Mouse (Mus musculus): ENCODE results near the gene Ipmk. TPM values are rescaled to one million over a fixed set of nuclear protein-coding genes. Genes with fewer than 3 reads are reported as not detected.

Ipmk gene
- polyA plus RNA-seq, 1 experiment from 2014 or later, result 21.0 TPM

GRCm38 (mm10) chr10:71329295-71329694 is 18.3 kb upstream of the Ipmk start:
- H3K27ac ChIP-seq (replicated peaks; ENCODE audit: low read depth, low read length), result no peak overlapping the region
- no peak for DNase-seq (ENCODE audit: low spot score)
- no peak overlapping the region for H3K4me3 ChIP-seq (ENCODE audit: low read depth, low read length)
- WGBS, result 90% methylated on average over 6 of the region's 6 CpGs
- ATAC-seq (replicated peaks; ENCODE audit: insufficient number of reproducible peaks, low FRiP score, low TSS enrichment, low read depth), result no peak
- H3K9me3 ChIP-seq (replicated peaks; ENCODE audit: control insufficient read depth, low read length), result no peaks in the 10 kb centered on the region
- no peaks in the 10 kb centered on the region for H3K4me1 ChIP-seq (ENCODE audit: control insufficient read depth, insufficient read depth, low read length)
- no peak overlapping the region for H3K9ac ChIP-seq (replicated peaks; ENCODE audit: low read length)
- no peaks in the 10 kb centered on the region for H3K36me3 ChIP-seq (replicated peaks; ENCODE audit: control insufficient read depth, insufficient read depth, low read depth, low read length)
- H3K27me3 ChIP-seq (ENCODE audit: control insufficient read depth, insufficient read depth, low read length), result no peaks in the 10 kb centered on the region
- H3K4me2 ChIP-seq (ENCODE audit: low read depth, low read length), result no peak overlapping the region

- Histone ChIP-seq H3K27ac (replicated peaks; ENCODE audit: low read depth, low read length) (no peak overlapping the region), H3K4me2 (ENCODE audit: low read depth, low read length) (no peak overlapping the region), H3K9me3 (replicated peaks; ENCODE audit: control insufficient read depth, low read length) (no peaks in the 10 kb centered on the region), H3K9ac (replicated peaks; ENCODE audit: low read length) (no peak overlapping the region), H3K4me3 (ENCODE audit: low read depth, low read length) (no peak overlapping the region), H3K27me3 (ENCODE audit: control insufficient read depth, insufficient read depth, low read length) (no peaks in the 10 kb centered on the region), H3K36me3 (replicated peaks; ENCODE audit: control insufficient read depth, insufficient read depth, low read depth, low read length) (no peaks in the 10 kb centered on the region), H3K4me1 (ENCODE audit: control insufficient read depth, insufficient read depth, low read length) (no peaks in the 10 kb centered on the region)
- WGBS, result 93% methylated on average over 12 of the region's 12 CpGs
- DNase-seq (ENCODE audit: low spot score), result no peak
- ATAC-seq (replicated peaks; ENCODE audit: insufficient number of reproducible peaks, low FRiP score, low TSS enrichment, low read depth), result no peak
These were observed 17.5 kb upstream of the Ipmk start for GRCm38 (mm10) chr10:71330070-71330469.

- no peak for DNase-seq (ENCODE audit: low spot score)
- Histone ChIP-seq H3K27me3 (ENCODE audit: control insufficient read depth, insufficient read depth, low read length) (no peaks in the 10 kb centered on the region), H3K9ac (replicated peaks; ENCODE audit: low read length) (no peak overlapping the region), H3K36me3 (replicated peaks; ENCODE audit: control insufficient read depth, insufficient read depth, low read depth, low read length) (no peaks in the 10 kb centered on the region), H3K4me1 (ENCODE audit: control insufficient read depth, insufficient read depth, low read length) (no peaks in the 10 kb centered on the region), H3K4me2 (ENCODE audit: low read depth, low read length) (no peak overlapping the region), H3K27ac (replicated peaks; ENCODE audit: low read depth, low read length) (no peak overlapping the region), H3K9me3 (replicated peaks; ENCODE audit: control insufficient read depth, low read length) (no peaks in the 10 kb centered on the region), H3K4me3 (ENCODE audit: low read depth, low read length) (no peak overlapping the region)
- 92% methylated on average over 7 of the region's 7 CpGs for WGBS
- ATAC-seq (replicated peaks; ENCODE audit: insufficient number of reproducible peaks, low FRiP score, low TSS enrichment, low read depth), result no peak
These were observed 15.7 kb upstream of the Ipmk start for GRCm38 (mm10) chr10:71331908-71332307.

GRCm38 (mm10) chr10:71332376-71332775 is 15.2 kb upstream of the Ipmk start:
- ATAC-seq (replicated peaks; ENCODE audit: insufficient number of reproducible peaks, low FRiP score, low TSS enrichment, low read depth) (no peak), DNase-seq (ENCODE audit: low spot score) (no peak)
- Histone ChIP-seq H3K27ac (replicated peaks; ENCODE audit: low read depth, low read length) (no peak overlapping the region), H3K4me1 (ENCODE audit: control insufficient read depth, insufficient read depth, low read length) (no peaks in the 10 kb centered on the region), H3K4me2 (ENCODE audit: low read depth, low read length) (no peak overlapping the region), H3K27me3 (ENCODE audit: control insufficient read depth, insufficient read depth, low read length) (no peaks in the 10 kb centered on the region), H3K9ac (replicated peaks; ENCODE audit: low read length) (no peak overlapping the region), H3K4me3 (ENCODE audit: low read depth, low read length) (no peak overlapping the region), H3K36me3 (replicated peaks; ENCODE audit: control insufficient read depth, insufficient read depth, low read depth, low read length) (no peaks in the 10 kb centered on the region), H3K9me3 (replicated peaks; ENCODE audit: control insufficient read depth, low read length) (no peaks in the 10 kb centered on the region)
- WGBS, result 91% methylated on average over 4 of the region's 4 CpGs

- Histone ChIP-seq H3K27me3 (ENCODE audit: control insufficient read depth, insufficient read depth, low read length) (no peaks in the 10 kb centered on the region), H3K4me3 (ENCODE audit: low read depth, low read length) (no peak overlapping the region), H3K9ac (replicated peaks; ENCODE audit: low read length) (no peak overlapping the region), H3K27ac (replicated peaks; ENCODE audit: low read depth, low read length) (no peak overlapping the region), H3K4me2 (ENCODE audit: low read depth, low read length) (no peak overlapping the region), H3K36me3 (replicated peaks; ENCODE audit: control insufficient read depth, insufficient read depth, low read depth, low read length) (no peaks in the 10 kb centered on the region), H3K9me3 (replicated peaks; ENCODE audit: control insufficient read depth, low read length) (no peaks in the 10 kb centered on the region), H3K4me1 (ENCODE audit: control insufficient read depth, insufficient read depth, low read length) (no peaks in the 10 kb centered on the region)
- DNase-seq (ENCODE audit: low spot score) (no peak), ATAC-seq (replicated peaks; ENCODE audit: insufficient number of reproducible peaks, low FRiP score, low TSS enrichment, low read depth) (no peak)
- 92% methylated on average over 9 of the region's 9 CpGs for WGBS
These were observed 14.7 kb upstream of the Ipmk start for GRCm38 (mm10) chr10:71332859-71333258.

- Histone ChIP-seq H3K9ac (replicated peaks; ENCODE audit: low read length) (no peak overlapping the region), H3K27ac (replicated peaks; ENCODE audit: low read depth, low read length) (no peak overlapping the region), H3K9me3 (replicated peaks; ENCODE audit: control insufficient read depth, low read length) (no peaks in the 10 kb centered on the region), H3K36me3 (replicated peaks; ENCODE audit: control insufficient read depth, insufficient read depth, low read depth, low read length) (no peaks in the 10 kb centered on the region), H3K4me2 (ENCODE audit: low read depth, low read length) (no peak overlapping the region), H3K4me3 (ENCODE audit: low read depth, low read length) (no peak overlapping the region), H3K27me3 (ENCODE audit: control insufficient read depth, insufficient read depth, low read length) (no peaks in the 10 kb centered on the region), H3K4me1 (ENCODE audit: control insufficient read depth, insufficient read depth, low read length) (no peaks in the 10 kb centered on the region)
- WGBS, result 92% methylated on average over 2 of the region's 2 CpGs
- DNase-seq (ENCODE audit: low spot score) (no peak), ATAC-seq (replicated peaks; ENCODE audit: insufficient number of reproducible peaks, low FRiP score, low TSS enrichment, low read depth) (no peak)
These were observed 9.8 kb upstream of the Ipmk start for GRCm38 (mm10) chr10:71337733-71338132.

- H3K4me1 ChIP-seq (ENCODE audit: control insufficient read depth, insufficient read depth, low read length), result no peaks in the 10 kb centered on the region
- no peak overlapping the region for H3K27ac ChIP-seq (replicated peaks; ENCODE audit: low read depth, low read length)
- H3K9ac ChIP-seq (replicated peaks; ENCODE audit: low read length), result no peak overlapping the region
- H3K4me2 ChIP-seq (ENCODE audit: low read depth, low read length), result no peak overlapping the region
- WGBS, result 82% methylated on average over 8 of the region's 8 CpGs
- no peaks in the 10 kb centered on the region for H3K36me3 ChIP-seq (replicated peaks; ENCODE audit: control insufficient read depth, insufficient read depth, low read depth, low read length)
- no peaks in the 10 kb centered on the region for H3K27me3 ChIP-seq (ENCODE audit: control insufficient read depth, insufficient read depth, low read length)
- H3K9me3 ChIP-seq (replicated peaks; ENCODE audit: control insufficient read depth, low read length), result no peaks in the 10 kb centered on the region
- H3K4me3 ChIP-seq (ENCODE audit: low read depth, low read length), result no peak overlapping the region
- DNase-seq (ENCODE audit: low spot score) (no peak), ATAC-seq (replicated peaks; ENCODE audit: insufficient number of reproducible peaks, low FRiP score, low TSS enrichment, low read depth) (no peak)
These were observed 9.2 kb upstream of the Ipmk start for GRCm38 (mm10) chr10:71338156-71338905.

- DNase-seq (ENCODE audit: low spot score) (no peak), ATAC-seq (replicated peaks; ENCODE audit: insufficient number of reproducible peaks, low FRiP score, low TSS enrichment, low read depth) (no peak)
- H3K9me3 ChIP-seq (replicated peaks; ENCODE audit: control insufficient read depth, low read length), result no peaks in the 10 kb centered on the region
- H3K4me1 ChIP-seq (ENCODE audit: control insufficient read depth, insufficient read depth, low read length), result no peaks in the 10 kb centered on the region
- H3K27me3 ChIP-seq (ENCODE audit: control insufficient read depth, insufficient read depth, low read length), result no peaks in the 10 kb centered on the region
- no peak overlapping the region for H3K4me2 ChIP-seq (ENCODE audit: low read depth, low read length)
- H3K9ac ChIP-seq (replicated peaks; ENCODE audit: low read length), result no peak overlapping the region
- 62% methylated on average over 4 of the region's 4 CpGs for WGBS
- H3K36me3 ChIP-seq (replicated peaks; ENCODE audit: control insufficient read depth, insufficient read depth, low read depth, low read length), result no peaks in the 10 kb centered on the region
- no peak overlapping the region for H3K27ac ChIP-seq (replicated peaks; ENCODE audit: low read depth, low read length)
- H3K4me3 ChIP-seq (ENCODE audit: low read depth, low read length), result no peak overlapping the region
These were observed 8.1 kb upstream of the Ipmk start for GRCm38 (mm10) chr10:71339463-71339862.
